Mouse (Mus musculus) Patski (cell line): ENCODE measurements around the gene Twnk. TPM values are rescaled to one million over a fixed set of nuclear protein-coding genes. Genes with fewer than 3 reads are reported as not detected.

Experiments
- ATAC-seq: fragments of 100-300 bp; one replicate; pipeline ENCODE4 v1.8.0; 2021
- CTCF ChIA-PET: fragments of 350-600 bp; sonication (Branson Sonifier 250); formaldehyde crosslinking; loops from one replicate; lab custom pipeline; 2022; ENCODE audit warnings: inconsistent platforms; lab: Charles Lee
- POLR2A ChIA-PET: fragments of 350-600 bp; sonication (Branson Sonifier 250); formaldehyde crosslinking; loops from one replicate; lab custom pipeline; 2022; ENCODE audit warnings: antibody characterized with exemption, inconsistent platforms; lab: Charles Lee
- DNase-seq: peaks from one replicate; pipeline ENCODE4 v3.0.0-alpha.2; 2011; ENCODE audit warnings: low read depth, low spot score
- H3K27me3 ChIP-seq: fragments of 371-371 bp; one replicate; pipeline ENCODE4 v1.5.1; 2021
- CTCF ChIP-seq: fragments of 100-300 bp; IDR thresholded peaks from one replicate; pipeline ENCODE4 v1.5.1; 2021
- in situ Hi-C: fragments of 300-500 bp; cut with MboI; formaldehyde crosslinking; loops from 3 replicates; pipeline ENCODE4 v1.11.1; 2018; ENCODE audit warnings: low pct_unique_long_range_greater_than_20kb, mixed read lengths
- polyA plus RNA-seq: library from polyadenylated mRNA; unstranded; gene quantifications from one replicate; pipeline ENCODE4 v1.2.3, GENCODE M21; 2021

Gene Twnk
- polyA plus RNA-seq, 1 experiment from 2014 or later = 27.8 TPM

- no peak for ATAC-seq
- ChIA-PET CTCF (no interaction called here), POLR2A (no interaction called here)
- no peak for TF ChIP-seq CTCF
- in situ Hi-C loops = no loop called here
- no peaks in the 10 kb centered on the region for H3K27me3 ChIP-seq
- no peak for DNase-seq
Observed at GRCm38 (mm10) chr19:44999647-45000046, 5.8 kb upstream of the Twnk start.

- ChIA-PET POLR2A (no interaction called here), CTCF (no interaction called here)
- DNase-seq (no peak), ATAC-seq (no peak)
- H3K27me3 ChIP-seq = no peaks in the 10 kb centered on the region
- in situ Hi-C loops = no loop called here
- no peak for TF ChIP-seq CTCF
Observed at GRCm38 (mm10) chr19:45002301-45002700, 3.2 kb upstream of the Twnk start.

GRCm38 (mm10) chr19:45003740-45004516 is 1.5 kb upstream of the Twnk start:
- TF ChIP-seq CTCF = no peak
- DNase-seq (no peak), ATAC-seq (no peak)
- no peaks in the 10 kb centered on the region for H3K27me3 ChIP-seq
- in situ Hi-C loops = no loop called here
- POLR2A ChIA-PET = interaction anchor here (0.6 to 1.2 kb wide), 3 partner anchors 12 to 439 kb away, joined by 3 to 10 read pairs (median 3); no protein-coding TSS in a partner anchor
- CTCF ChIA-PET = interaction anchor here (1.6 kb wide), 1 partner anchor 18 kb away, joined by 5 read pairs; no protein-coding TSS in a partner anchor

DNA sequence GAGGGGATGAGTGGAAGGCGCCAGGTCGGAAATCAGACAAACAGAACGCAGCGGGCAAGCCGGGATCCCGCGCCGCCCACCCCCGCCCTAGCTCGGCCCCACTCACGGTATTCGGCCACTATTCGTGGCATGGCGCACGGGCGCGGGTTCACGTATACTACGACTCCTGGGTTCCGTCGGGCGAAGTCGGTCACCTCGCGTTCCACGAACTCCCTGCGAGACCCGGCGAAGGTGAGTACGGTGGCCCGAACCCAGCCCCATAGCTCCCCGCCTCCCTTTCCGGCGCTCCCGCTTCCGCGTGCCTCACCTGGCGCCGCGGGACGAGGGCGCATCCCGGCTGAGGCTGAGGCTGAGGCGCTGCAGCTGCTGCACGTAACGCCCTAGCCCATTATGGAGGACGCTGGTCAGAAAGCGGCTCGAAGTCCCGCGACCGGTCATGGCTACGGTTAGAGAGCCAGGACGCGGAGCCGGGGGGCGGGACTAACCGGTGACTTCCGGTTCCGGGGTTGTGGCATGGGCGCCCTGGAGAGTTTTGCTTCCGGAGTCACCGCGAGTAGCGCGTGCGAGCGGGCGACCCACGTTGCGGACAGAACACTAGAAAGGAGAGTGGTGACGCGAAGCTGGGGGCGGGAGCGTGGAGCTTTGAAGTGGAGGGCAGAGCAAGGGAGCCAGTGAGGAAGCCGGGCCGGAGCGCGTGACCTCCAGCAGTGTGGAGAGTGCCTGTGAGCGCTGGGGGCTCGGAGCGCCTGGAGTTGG is 672 bp downstream of the Twnk start, which contains the start of gene Mrpl43:
Gene Mrpl43 (minus strand): TSS at position 486 of the 756 bp plus-strand sequence.
- ATAC-seq (peak; percentile 40), DNase-seq (no peak)
- no peak for TF ChIP-seq CTCF
- CTCF ChIA-PET = interaction anchor here (1.0 to 14.5 kb wide), 3 partner anchors 8 to 23 kb away, joined by 3 to 188 read pairs (median 5); partner anchors contain the start of gene Lzts2
- POLR2A ChIA-PET = interaction anchor here (0.6 to 3.2 kb wide), 7 partner anchors 10 to 441 kb away, joined by 3 to 14 read pairs (median 3); no protein-coding TSS in a partner anchor
- in situ Hi-C loops = no loop called here
- no peaks in the 10 kb centered on the region for H3K27me3 ChIP-seq

DNA sequence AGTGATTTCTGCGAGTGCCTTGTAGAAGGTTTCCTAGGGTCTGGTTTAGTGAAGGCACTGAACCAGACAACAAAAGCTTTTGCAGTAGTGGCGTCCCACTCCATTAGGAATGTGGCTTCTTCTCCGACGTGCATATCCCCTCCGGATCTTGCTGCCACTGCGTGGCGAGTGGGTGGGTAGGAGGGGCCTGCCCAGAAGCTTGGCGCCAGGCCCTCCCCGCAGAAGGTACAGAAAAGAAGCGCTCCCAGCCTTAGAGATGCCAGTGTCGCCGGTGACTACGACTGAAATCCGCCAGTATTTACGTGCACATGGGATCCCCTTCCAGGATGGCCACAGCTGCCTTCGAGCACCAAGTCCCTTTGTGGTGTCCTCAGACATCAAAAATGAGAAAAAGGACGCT is 1.6 kb downstream of the Twnk start:
- in situ Hi-C loops = no loop called here
- ATAC-seq (no peak), DNase-seq (no peak)
- no peak for TF ChIP-seq CTCF
- ChIA-PET POLR2A (interaction anchor here (0.6 to 3.2 kb wide), 6 partner anchors 8 to 602 kb away, joined by 3 to 14 read pairs (median 3); no protein-coding TSS in a partner anchor), CTCF (interaction anchor here (14.5 kb wide), 1 partner anchor 22 kb away, joined by 188 read pairs; no protein-coding TSS in a partner anchor)
- H3K27me3 ChIP-seq = no peaks in the 10 kb centered on the region

DNA sequence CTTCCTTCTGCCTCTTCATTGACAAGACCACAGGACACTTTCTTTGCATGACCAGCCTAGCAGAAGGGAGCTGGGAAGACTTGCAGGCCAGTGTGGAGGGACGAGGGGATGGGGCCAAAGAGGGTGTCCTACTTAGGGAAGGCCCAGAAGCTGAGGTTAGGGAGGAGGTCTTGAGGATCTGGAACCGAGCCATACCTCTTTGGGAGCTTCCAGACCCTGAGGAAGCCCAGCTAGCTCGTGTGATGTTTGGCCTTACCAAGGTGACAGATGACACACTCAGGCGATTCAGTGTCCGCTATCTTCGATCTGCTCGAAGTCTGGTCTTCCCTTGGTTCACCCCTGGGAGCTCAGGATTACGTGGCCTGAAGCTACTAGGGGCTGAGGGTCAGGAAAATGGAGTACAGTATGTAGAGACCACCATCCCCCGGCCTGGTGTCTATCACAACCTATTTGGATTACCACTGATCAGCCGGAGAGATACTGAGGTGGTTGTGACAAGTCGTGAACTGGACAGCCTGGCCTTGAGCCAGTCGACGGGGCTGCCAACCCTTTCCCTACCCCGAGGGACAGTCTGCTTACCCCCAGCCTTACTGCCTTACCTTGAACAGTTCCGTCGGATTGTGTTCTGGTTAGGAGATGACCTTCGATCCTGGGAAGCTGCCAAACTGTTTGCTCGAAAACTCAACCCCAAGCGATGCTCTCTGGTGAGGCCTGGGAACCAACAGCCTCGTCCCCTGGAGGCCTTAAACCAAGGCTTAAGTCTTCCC is 2.1 kb downstream of the Twnk start:
- DNase-seq (no peak), ATAC-seq (no peak)
- no peaks in the 10 kb centered on the region for H3K27me3 ChIP-seq
- ChIA-PET POLR2A (interaction anchor here (0.6 to 3.2 kb wide), 6 partner anchors 7 to 602 kb away, joined by 3 to 14 read pairs (median 3); no protein-coding TSS in a partner anchor), CTCF (interaction anchor here (14.5 kb wide), 1 partner anchor 21 kb away, joined by 188 read pairs; no protein-coding TSS in a partner anchor)
- no peak for TF ChIP-seq CTCF
- in situ Hi-C loops = no loop called here

DNA sequence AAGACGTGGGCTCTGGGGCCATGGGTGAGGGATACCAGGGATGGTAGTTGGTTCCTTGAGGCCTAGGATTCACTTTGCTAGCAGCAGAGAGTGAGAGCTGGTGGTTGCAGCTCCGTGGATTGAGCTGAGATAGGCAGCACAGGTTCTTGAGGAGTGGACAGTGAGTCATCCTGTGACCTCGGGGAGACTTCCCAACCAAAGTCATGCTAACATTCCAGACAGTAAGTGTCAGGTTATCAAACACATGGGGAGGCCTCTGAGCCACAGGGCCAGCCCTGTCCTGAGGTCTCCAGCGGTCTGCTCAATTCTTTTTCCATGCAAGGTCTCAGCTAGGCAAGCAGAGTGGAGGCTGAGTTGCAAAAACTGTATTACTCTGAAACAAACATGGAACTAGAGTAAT is 5.2 kb downstream of the Twnk start:
- no peaks in the 10 kb centered on the region for H3K27me3 ChIP-seq
- in situ Hi-C loops = no loop called here
- DNase-seq (no peak), ATAC-seq (no peak)
- TF ChIP-seq CTCF = no peak
- CTCF ChIA-PET = interaction anchor here (1.0 to 14.5 kb wide), 2 partner anchors 18 to 26 kb away, joined by 3 to 188 read pairs; no protein-coding TSS in a partner anchor
- POLR2A ChIA-PET = interaction anchor here (1.3 to 5.5 kb wide), 2 partner anchors 17 to 20 kb away, joined by 4 to 31 read pairs; no protein-coding TSS in a partner anchor

- DNase-seq (no peak), ATAC-seq (no peak)
- ChIA-PET POLR2A (interaction anchor here (1.0 to 5.5 kb wide), 3 partner anchors 16 to 35 kb away, joined by 3 to 31 read pairs (median 4); partner anchors contain the start of gene Sfxn3), CTCF (interaction anchor here (1.2 to 14.5 kb wide), 8 partner anchors 12 to 64 kb away, joined by 3 to 188 read pairs (median 8); partner anchors contain the start of gene Sfxn3)
- no peak for TF ChIP-seq CTCF
- no peaks in the 10 kb centered on the region for H3K27me3 ChIP-seq
- in situ Hi-C loops = no loop called here
Observed at GRCm38 (mm10) chr19:45012219-45012618, 6.8 kb downstream of the Twnk start.

GRCm38 (mm10) chr19:45012636-45013035 is 7.2 kb downstream of the Twnk start:
- ChIA-PET CTCF (interaction anchor here (1.1 to 14.5 kb wide), 11 partner anchors 10 to 64 kb away, joined by 3 to 188 read pairs (median 4); partner anchors contain the start of gene Sfxn3), POLR2A (interaction anchor here (1.0 to 5.5 kb wide), 3 partner anchors 17 to 35 kb away, joined by 3 to 31 read pairs (median 4); partner anchors contain the start of gene Sfxn3)
- ATAC-seq = no peak
- no peak for TF ChIP-seq CTCF
- no peak for DNase-seq
- H3K27me3 ChIP-seq = no peaks in the 10 kb centered on the region
- in situ Hi-C loops = no loop called here
